Mouse (Mus musculus) lung, postnatal 0 days (tissue): ENCODE results near the gene Myadml2.

Source experiments
- CTCF ChIP-seq: IDR thresholded peaks from 2 replicates; pipeline ENCODE4 v1.5.1; 2016; ENCODE audit warnings: antibody characterized with exemption, mild to moderate bottlenecking
- EP300 ChIP-seq: IDR thresholded peaks from 2 replicates; pipeline ENCODE4 v1.6.1; 2016; ENCODE audit warnings: antibody characterized with exemption, mild to moderate bottlenecking, control low read depth

- TF ChIP-seq EP300 (no peak), CTCF (no peak)
These were observed at the start of gene Myadml2 for GRCm38 (mm10) chr11:120648001-120648476.
